14 mouse cellular contexts compared by ENCODE assay signal in the genomic region with DNA sequence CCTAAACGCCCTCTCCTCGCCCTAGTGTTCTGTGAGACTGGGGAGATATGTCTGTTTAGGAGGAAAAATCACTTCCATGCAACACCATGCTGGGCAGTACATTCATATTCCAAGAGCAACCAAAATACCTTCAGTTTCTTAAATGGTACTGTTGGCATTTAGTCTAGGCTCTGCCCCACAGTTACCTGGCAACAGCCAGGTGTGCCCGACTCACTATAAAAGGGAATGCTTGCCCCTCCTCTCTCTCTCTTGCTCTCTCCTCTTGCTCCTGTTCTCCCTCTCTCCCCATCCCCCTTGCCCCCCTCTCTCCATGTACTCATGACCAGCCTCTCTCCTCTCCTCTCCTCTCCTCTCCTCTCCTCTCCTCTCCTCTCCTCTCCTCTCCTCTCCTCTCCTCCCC.
"Had no signal": no experiment of that assay in that cellular context is flagged by ENCODE, and none has a peak within 500 bp of the region (broad histone marks: within the 10 kb centered on the region; RNA-seq: fewer than 3 reads in every experiment).

No protein-coding gene starts in this region.

- H3K27ac ChIP-seq: liver, embryonic 12.5 days; liver, embryonic 14.5 days; midbrain, embryonic 13.5 days; midbrain, embryonic 15.5 days; neural tube, embryonic 12.5 days; stomach, embryonic 15.5 days; stomach, postnatal 0 days had no signal

- ATAC-seq: liver, embryonic 12.5 days; midbrain, embryonic 13.5 days; midbrain, embryonic 15.5 days had no signal

- H3K9ac ChIP-seq: liver, embryonic 12.5 days; liver, embryonic 14.5 days; lung, embryonic 14.5 days; midbrain, embryonic 13.5 days; midbrain, embryonic 15.5 days; neural tube, embryonic 12.5 days; stomach, embryonic 15.5 days had no signal

- H3K36me3 ChIP-seq: liver, embryonic 12.5 days; midbrain, embryonic 13.5 days; midbrain, embryonic 15.5 days; neural tube, embryonic 12.5 days; stomach, embryonic 15.5 days had no signal

- H3K4me1 ChIP-seq: liver, embryonic 12.5 days; megakaryocyte, embryonic 14.5 days; midbrain, embryonic 13.5 days; midbrain, embryonic 15.5 days; stomach, embryonic 15.5 days had no signal

- DNase-seq: lung, embryonic 14.5 days; right cerebral cortex, postnatal 14 days; thymus, adult 2 months; thymus, postnatal 25 days; thymus, postnatal 4 days had no signal

- H3K4me3 ChIP-seq: liver, embryonic 12.5 days; megakaryocyte, embryonic 14.5 days; midbrain, embryonic 13.5 days; midbrain, embryonic 15.5 days; neural tube, embryonic 12.5 days; stomach, embryonic 15.5 days had no signal

- H3K4me2 ChIP-seq: liver, embryonic 12.5 days; lung, embryonic 14.5 days; midbrain, embryonic 11.5 days; midbrain, embryonic 13.5 days; midbrain, embryonic 15.5 days; neural tube, embryonic 12.5 days; stomach, embryonic 15.5 days had no signal

- H3K27me3 ChIP-seq: liver, embryonic 12.5 days; megakaryocyte, embryonic 14.5 days; midbrain, embryonic 13.5 days; midbrain, embryonic 15.5 days; neural tube, embryonic 12.5 days; stomach, embryonic 15.5 days had no signal

- H3K9me3 ChIP-seq: liver, embryonic 12.5 days; megakaryocyte, embryonic 14.5 days; midbrain, embryonic 13.5 days; midbrain, embryonic 15.5 days; neural tube, embryonic 12.5 days; stomach, embryonic 15.5 days had no signal
